Mouse (Mus musculus): Measurements from ENCODE around the gene Cacna1a. TPM values are rescaled to one million over a fixed set of nuclear protein-coding genes. Genes with fewer than 3 reads are reported as not detected.

Gene Cacna1a
- total RNA-seq, 1 experiment = 27.4 TPM

- H3K9ac ChIP-seq (ENCODE audit: insufficient read depth, low read depth, low read length, poor library complexity, severe bottlenecking) = peak overlapping the region; percentile 92
- in situ Hi-C loops (cut with MboI; ENCODE audit: low sequenced_read_pairs in 2 of 2, unreplicated experiment in 2 of 2) = no loop called here
- H3K4me3 ChIP-seq (ENCODE audit: insufficient read depth in 1 of 2, low read depth in 1 of 2, low read length in 2 of 2, poor library complexity in 1 of 2, severe bottlenecking in 1 of 2) = peak overlapping the region; percentile 76 to 89
- H3K9me3 ChIP-seq (ENCODE audit: control insufficient read depth, insufficient read depth, low read depth, low read length) = no peaks in the 10 kb centered on the region
- peak overlapping the region; percentile 93 for H3K27ac ChIP-seq (ENCODE audit: insufficient read depth, low read depth, low read length, poor library complexity, severe bottlenecking)
- H3K36me3 ChIP-seq (ENCODE audit: control insufficient read depth, insufficient read depth, low read length, poor library complexity, severe bottlenecking) = peaks cover 9% of the 10 kb centered on the region
- peaks cover 9 to 11% of the 10 kb centered on the region in 2 experiments for H3K4me1 ChIP-seq (ENCODE audit: control insufficient read depth in 2 of 2, insufficient read depth in 2 of 2, low read length in 2 of 2, poor library complexity in 1 of 2)
- no peak for DNase-seq (ENCODE audit: low read depth, low spot score)
- TF ChIP-seq ZC3H11A (IDR thresholded peaks at IDR 0.05; ENCODE audit: borderline replicate concordance, low read depth, low read length) = no peak
- no peak for TF ChIP-seq MAFK (IDR thresholded peaks at IDR 0.05; ENCODE audit: insufficient read depth, low read depth, low read length)
- TF ChIP-seq ZNF384 (IDR thresholded peaks at IDR 0.05; ENCODE audit: low read depth, low read length) = no peak
- no peak for TF ChIP-seq HCFC1 (IDR thresholded peaks at IDR 0.05; ENCODE audit: borderline replicate concordance, insufficient read depth, low read length)
- TF ChIP-seq CHD2 (IDR thresholded peaks at IDR 0.05; ENCODE audit: low read depth, low read length) = no peak
These were observed 273.2 kb downstream of the Cacna1a start for GRCm38 (mm10) chr8:84661458-84661871.

GRCm38 (mm10) chr8:84661961-84662571, 273.8 kb downstream of the Cacna1a start:
- Histone ChIP-seq H3K4me1 (ENCODE audit: control insufficient read depth in 2 of 2, insufficient read depth in 2 of 2, low read length in 2 of 2, poor library complexity in 1 of 2) (peaks cover 9 to 13% of the 10 kb centered on the region in 2 experiments), H3K9me3 (ENCODE audit: control insufficient read depth, insufficient read depth, low read depth, low read length) (no peaks in the 10 kb centered on the region), H3K27ac (ENCODE audit: insufficient read depth, low read depth, low read length, poor library complexity, severe bottlenecking) (peak overlapping the region; percentile 93), H3K9ac (ENCODE audit: insufficient read depth, low read depth, low read length, poor library complexity, severe bottlenecking) (peak overlapping the region; percentile 92), H3K36me3 (ENCODE audit: control insufficient read depth, insufficient read depth, low read length, poor library complexity, severe bottlenecking) (peaks cover 9% of the 10 kb centered on the region), H3K4me3 (ENCODE audit: insufficient read depth in 1 of 2, low read depth in 1 of 2, low read length in 2 of 2, poor library complexity in 1 of 2, severe bottlenecking in 1 of 2) (peak overlapping the region; percentile 76 to 89)
- DNase-seq (ENCODE audit: low read depth, low spot score) = no peak
- in situ Hi-C loops (cut with MboI; ENCODE audit: low sequenced_read_pairs in 2 of 2, unreplicated experiment in 2 of 2) = no loop called here
- no peak for TF ChIP-seq MAFK (IDR thresholded peaks at IDR 0.05; ENCODE audit: insufficient read depth, low read depth, low read length)
- TF ChIP-seq ZC3H11A (IDR thresholded peaks at IDR 0.05; ENCODE audit: borderline replicate concordance, low read depth, low read length) = no peak
- no peak for TF ChIP-seq CHD2 (IDR thresholded peaks at IDR 0.05; ENCODE audit: low read depth, low read length)
- TF ChIP-seq ZNF384 (IDR thresholded peaks at IDR 0.05; ENCODE audit: low read depth, low read length) = no peak
- TF ChIP-seq HCFC1 (IDR thresholded peaks at IDR 0.05; ENCODE audit: borderline replicate concordance, insufficient read depth, low read length) = no peak

GRCm38 (mm10) chr8:84662581-84663065, 274.4 kb downstream of the Cacna1a start, which contains the start of gene Ier2:
Ier2 (minus strand) TSS chr8:84662852.
- Histone ChIP-seq H3K4me3 (ENCODE audit: insufficient read depth in 1 of 2, low read depth in 1 of 2, low read length in 2 of 2, poor library complexity in 1 of 2, severe bottlenecking in 1 of 2) (peak within 1 kb of the TSS; percentile 76 to 89), H3K27ac (ENCODE audit: insufficient read depth, low read depth, low read length, poor library complexity, severe bottlenecking) (peak within 1 kb of the TSS; percentile 93), H3K9me3 (ENCODE audit: control insufficient read depth, insufficient read depth, low read depth, low read length) (no peaks in the 10 kb centered on the region), H3K9ac (ENCODE audit: insufficient read depth, low read depth, low read length, poor library complexity, severe bottlenecking) (peak within 1 kb of the TSS; percentile 92), H3K4me1 (ENCODE audit: control insufficient read depth in 2 of 2, insufficient read depth in 2 of 2, low read length in 2 of 2, poor library complexity in 1 of 2) (peaks cover 5 to 10% of the 10 kb centered on the region in 2 experiments; a peak in 2 of 4 replicates), H3K36me3 (ENCODE audit: control insufficient read depth, insufficient read depth, low read length, poor library complexity, severe bottlenecking) (peaks cover 9% of the 10 kb centered on the region)
- DNase-seq (ENCODE audit: low read depth, low spot score) = no peak
- in situ Hi-C loops (cut with MboI; ENCODE audit: low sequenced_read_pairs in 2 of 2, unreplicated experiment in 2 of 2) = no loop called here
- TF ChIP-seq MAFK (IDR thresholded peaks at IDR 0.05; ENCODE audit: insufficient read depth, low read depth, low read length) (no peak), HCFC1 (IDR thresholded peaks at IDR 0.05; ENCODE audit: borderline replicate concordance, insufficient read depth, low read length) (peak; percentile 74; the same call in 1 of the 2 replicates)

GRCm38 (mm10) chr8:84663483-84664327, 275.5 kb downstream of the Cacna1a start:
- DNase-seq (ENCODE audit: low read depth, low spot score) = no peak
- TF ChIP-seq MAFK (IDR thresholded peaks at IDR 0.05; ENCODE audit: insufficient read depth, low read depth, low read length) (no peak), HCFC1 (IDR thresholded peaks at IDR 0.05; ENCODE audit: borderline replicate concordance, insufficient read depth, low read length) (peak; percentile 71; the same call in 1 of the 2 replicates)
- H3K9me3 ChIP-seq (ENCODE audit: control insufficient read depth, insufficient read depth, low read depth, low read length) = no peaks in the 10 kb centered on the region
- H3K27ac ChIP-seq (ENCODE audit: insufficient read depth, low read depth, low read length, poor library complexity, severe bottlenecking) = peak overlapping the region; percentile 96
- peaks cover 11% of the 10 kb centered on the region for H3K36me3 ChIP-seq (ENCODE audit: control insufficient read depth, insufficient read depth, low read length, poor library complexity, severe bottlenecking)
- H3K4me1 ChIP-seq (ENCODE audit: control insufficient read depth in 2 of 2, insufficient read depth in 2 of 2, low read length in 2 of 2, poor library complexity in 1 of 2) = peaks cover 5 to 6% of the 10 kb centered on the region in 2 experiments; a peak in 2 of 4 replicates
- peak overlapping the region; percentile 76 to 89 for H3K4me3 ChIP-seq (ENCODE audit: insufficient read depth in 1 of 2, low read depth in 1 of 2, low read length in 2 of 2, poor library complexity in 1 of 2, severe bottlenecking in 1 of 2)
- peak overlapping the region; percentile 85 for H3K9ac ChIP-seq (ENCODE audit: insufficient read depth, low read depth, low read length, poor library complexity, severe bottlenecking)
- in situ Hi-C loops (cut with MboI; ENCODE audit: low sequenced_read_pairs in 2 of 2, unreplicated experiment in 2 of 2) = no loop called here

Measured in ES-E14 (cell line).